ENCODE assay signal across 22 mouse cellular contexts in the genomic region with DNA sequence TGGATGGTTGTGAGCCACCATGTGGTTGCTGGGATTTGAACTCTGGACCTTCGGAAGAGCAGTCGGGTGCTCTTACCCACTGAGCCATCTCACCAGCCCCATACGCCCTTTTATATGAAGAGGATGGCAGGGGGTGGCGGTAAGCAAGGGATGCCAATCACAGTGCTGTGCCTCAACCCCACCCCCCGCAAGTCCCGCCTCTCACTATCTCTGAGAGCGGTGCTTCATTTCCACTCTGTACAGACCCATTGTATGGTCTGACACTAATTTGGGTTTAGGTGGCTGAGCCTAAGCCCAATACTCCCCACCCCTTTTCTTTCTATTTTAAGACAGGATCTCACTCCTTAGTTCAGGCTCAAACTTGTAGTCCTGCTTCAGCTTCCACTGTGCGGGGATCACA. TPM values are rescaled to one million over a fixed set of nuclear protein-coding genes. Genes with fewer than 3 reads are reported as not detected.
A peak's percentile ranks its signal among the peaks of the same experiment; 100 is the strongest.
DNase-seq lines count a peak whose midpoint lies in the region; ATAC-seq and TF ChIP-seq lines count a peak whose summit lies in the region.
"Had no signal": no experiment of that assay in that cellular context is flagged by ENCODE, and none has a peak within 500 bp of the region (broad histone marks: within the 10 kb centered on the region; RNA-seq: fewer than 3 reads in every experiment).

No protein-coding gene starts in this region.

- peak overlapping the region; percentile 33; the same call in 1 of the 2 replicates for H3K4me2 ChIP-seq in heart, embryonic 11.5 days
- H3K4me2 ChIP-seq in hindbrain, embryonic 16.5 days (ENCODE audit: low read length) = no peak overlapping the region
- H3K4me2 ChIP-seq in hindbrain, embryonic 11.5 days (replicated peaks; ENCODE audit: low read depth, low read length) = no peak overlapping the region
- no peak overlapping the region for H3K4me2 ChIP-seq in midbrain, embryonic 13.5 days (replicated peaks)
- H3K4me2 ChIP-seq in midbrain, embryonic 14.5 days (ENCODE audit: low read length) = no peak overlapping the region
- H3K4me2 ChIP-seq: intestine, embryonic 15.5 days; limb, embryonic 12.5 days had no signal

- H3K27me3 ChIP-seq in heart, embryonic 11.5 days (ENCODE audit: control insufficient read depth, insufficient read depth, low read length) = no peaks in the 10 kb centered on the region; the same call in 1 of the 2 replicates
- H3K27me3 ChIP-seq in hindbrain, embryonic 16.5 days (replicated peaks; ENCODE audit: control insufficient read depth, insufficient read depth, low read length) = no peaks in the 10 kb centered on the region
- H3K27me3 ChIP-seq in hindbrain, embryonic 11.5 days (ENCODE audit: control insufficient read depth, insufficient read depth, low read length) = no peaks in the 10 kb centered on the region
- H3K27me3 ChIP-seq in midbrain, embryonic 13.5 days = peaks cover 2% of the 10 kb centered on the region; the same call in 1 of the 2 replicates
- no peaks in the 10 kb centered on the region for H3K27me3 ChIP-seq in midbrain, embryonic 14.5 days (ENCODE audit: control insufficient read depth, insufficient read depth, low read length)
- H3K27me3 ChIP-seq: intestine, embryonic 15.5 days had no signal

- no peak overlapping the region for H3K4me3 ChIP-seq in heart, embryonic 11.5 days (ENCODE audit: low read depth, low read length)
- no peak overlapping the region for H3K4me3 ChIP-seq in hindbrain, embryonic 16.5 days (ENCODE audit: low read length)
- no peak overlapping the region for H3K4me3 ChIP-seq in hindbrain, embryonic 11.5 days (ENCODE audit: low read depth, low read length)
- no peak overlapping the region for H3K4me3 ChIP-seq in midbrain, embryonic 13.5 days (replicated peaks)
- no peak overlapping the region for H3K4me3 ChIP-seq in midbrain, embryonic 14.5 days (replicated peaks; ENCODE audit: low read depth, low read length)
- H3K4me3 ChIP-seq in layer of hippocampus, adult 2 months = no peak overlapping the region
- H3K4me3 ChIP-seq: intestine, embryonic 15.5 days; limb, embryonic 12.5 days had no signal

- no peak overlapping the region for H3K9ac ChIP-seq in heart, embryonic 11.5 days (ENCODE audit: low read depth, low read length)
- H3K9ac ChIP-seq in hindbrain, embryonic 16.5 days (ENCODE audit: low read depth, low read length) = no peak overlapping the region
- no peak overlapping the region for H3K9ac ChIP-seq in hindbrain, embryonic 11.5 days (ENCODE audit: low read depth, low read length)
- no peak overlapping the region for H3K9ac ChIP-seq in midbrain, embryonic 13.5 days (replicated peaks)
- H3K9ac ChIP-seq in midbrain, embryonic 14.5 days (replicated peaks; ENCODE audit: low read length) = no peak overlapping the region
- H3K9ac ChIP-seq: intestine, embryonic 15.5 days; limb, embryonic 12.5 days had no signal

- H3K9me3 ChIP-seq in heart, embryonic 11.5 days (replicated peaks; ENCODE audit: control insufficient read depth, low read length) = no peaks in the 10 kb centered on the region
- no peaks in the 10 kb centered on the region for H3K9me3 ChIP-seq in hindbrain, embryonic 16.5 days (ENCODE audit: control insufficient read depth, low read length)
- no peaks in the 10 kb centered on the region for H3K9me3 ChIP-seq in hindbrain, embryonic 11.5 days (ENCODE audit: control insufficient read depth, low read length)
- H3K9me3 ChIP-seq in midbrain, embryonic 13.5 days = no peaks in the 10 kb centered on the region
- no peaks in the 10 kb centered on the region for H3K9me3 ChIP-seq in midbrain, embryonic 14.5 days (ENCODE audit: control insufficient read depth, low read length)
- H3K9me3 ChIP-seq: intestine, embryonic 15.5 days; limb, embryonic 12.5 days had no signal

- 45% methylated on average over 8 of the region's 8 CpGs for WGBS in heart, embryonic 11.5 days (ENCODE audit: insufficient replicate concordance)
- WGBS in hindbrain, embryonic 16.5 days = 50% methylated on average over 8 of the region's 8 CpGs
- 54% methylated on average over 8 of the region's 8 CpGs for WGBS in hindbrain, embryonic 11.5 days
- 56% methylated on average over 8 of the region's 8 CpGs for WGBS in midbrain, embryonic 13.5 days
- 49% methylated on average over 8 of the region's 8 CpGs for WGBS in midbrain, embryonic 14.5 days

- H3K4me1 ChIP-seq in heart, embryonic 11.5 days (ENCODE audit: control insufficient read depth, insufficient read depth, low read length) = peaks cover 6% of the 10 kb centered on the region
- no peaks in the 10 kb centered on the region for H3K4me1 ChIP-seq in hindbrain, embryonic 16.5 days (ENCODE audit: control insufficient read depth, insufficient read depth, low read depth, low read length)
- no peaks in the 10 kb centered on the region for H3K4me1 ChIP-seq in hindbrain, embryonic 11.5 days (replicated peaks; ENCODE audit: control insufficient read depth, insufficient read depth, low read length)
- H3K4me1 ChIP-seq in midbrain, embryonic 13.5 days (replicated peaks) = no peaks in the 10 kb centered on the region; the same call in 1 of the 2 replicates
- no peaks in the 10 kb centered on the region for H3K4me1 ChIP-seq in midbrain, embryonic 14.5 days (ENCODE audit: control insufficient read depth, insufficient read depth, low read length)
- H3K4me1 ChIP-seq: intestine, embryonic 15.5 days had no signal

- no peak for DNase-seq in heart, postnatal 10 days
- no peak for DNase-seq in hindbrain, embryonic 11.5 days (ENCODE audit: low spot score)
- no peak for DNase-seq in midbrain, embryonic 14.5 days
- DNase-seq in layer of hippocampus, adult 2 months (ENCODE audit: low spot score in 2 of 2) = no peak
- DNase-seq: cerebellum, adult 9-10 months; lung, adult 18-20 months; thymus, adult 18-20 months had no signal

- TF ChIP-seq CTCF in layer of hippocampus, adult 2 months (conservative IDR thresholded peaks at IDR 0.05) = no peak

- no peaks in the 10 kb centered on the region for H3K36me3 ChIP-seq in heart, embryonic 11.5 days (ENCODE audit: control insufficient read depth, insufficient read depth, low read length)
- H3K36me3 ChIP-seq in hindbrain, embryonic 16.5 days (ENCODE audit: control insufficient read depth, insufficient read depth, low read length) = no peaks in the 10 kb centered on the region
- H3K36me3 ChIP-seq in hindbrain, embryonic 11.5 days (ENCODE audit: control insufficient read depth, insufficient read depth, low read length) = no peaks in the 10 kb centered on the region
- H3K36me3 ChIP-seq in midbrain, embryonic 13.5 days = no peaks in the 10 kb centered on the region
- H3K36me3 ChIP-seq in midbrain, embryonic 14.5 days (ENCODE audit: control insufficient read depth, insufficient read depth, low read length) = no peaks in the 10 kb centered on the region
- H3K36me3 ChIP-seq: intestine, embryonic 15.5 days; limb, embryonic 12.5 days had no signal

- no peak for ATAC-seq in heart, embryonic 11.5 days (replicated peaks; ENCODE audit: insufficient number of reproducible peaks, low FRiP score, low TSS enrichment)
- ATAC-seq in hindbrain, embryonic 16.5 days = peak; percentile 34; the same call in 1 of the 2 replicates
- ATAC-seq in hindbrain, embryonic 11.5 days (ENCODE audit: low FRiP score) = no peak
- peak; percentile 60; the same call in 1 of the 2 replicates for ATAC-seq in midbrain, embryonic 13.5 days
- no peak for ATAC-seq in midbrain, embryonic 14.5 days (ENCODE audit: low FRiP score, low TSS enrichment)
- ATAC-seq in megakaryocyte progenitor cell, adult 5-6 weeks (replicated peaks; ENCODE audit: poor library complexity) = peak; percentile 59
- ATAC-seq: forebrain, embryonic 16.5 days; intestine, embryonic 15.5 days; midbrain, embryonic 16.5 days had no signal

- H3K27ac ChIP-seq in heart, embryonic 11.5 days (ENCODE audit: low read depth, low read length) = no peak overlapping the region
- H3K27ac ChIP-seq in hindbrain, embryonic 16.5 days (ENCODE audit: low read depth, low read length) = no peak overlapping the region
- no peak overlapping the region for H3K27ac ChIP-seq in hindbrain, embryonic 11.5 days (ENCODE audit: low read depth, low read length)
- H3K27ac ChIP-seq in midbrain, embryonic 13.5 days = no peak overlapping the region
- no peak overlapping the region for H3K27ac ChIP-seq in midbrain, embryonic 14.5 days (replicated peaks; ENCODE audit: low read depth, low read length)
- H3K27ac ChIP-seq in layer of hippocampus, adult 2 months = no peak overlapping the region
- H3K27ac ChIP-seq: intestine, embryonic 15.5 days; kidney, postnatal 0 days; limb, embryonic 12.5 days had no signal

- intact Hi-C loops in heart, postnatal 10 days (cut with DNase I) = no loop called here

RNA-seq across cellular contexts. Expression of a gene that starts 0.5 kb away (rescaled TPM):
- 0.18 TPM in 1 of 2 replicates, not detected in the other for polyA plus RNA-seq in heart, embryonic 11.5 days (2014; fragmentation: Nextera tagmentation; extraction: Ambion mirVana)
- total RNA-seq in heart, postnatal 10 days (2021) = not detected
- polyA plus RNA-seq in hindbrain, embryonic 16.5 days (2015; fragmentation: Nextera tagmentation; extraction: Ambion mirVana) = 0.40 and 0.80 TPM in 2 replicates
- polyA plus RNA-seq in hindbrain, embryonic 11.5 days (2014; fragmentation: Nextera tagmentation; extraction: Ambion mirVana) = not detected in 2 replicates
- polyA plus RNA-seq in midbrain, embryonic 13.5 days (2015; fragmentation: Nextera tagmentation; extraction: Ambion mirVana) = 0.32 TPM in 1 of 2 replicates, not detected in the other
- 0.55 TPM in 1 of 2 replicates, not detected in the other for polyA plus RNA-seq in midbrain, embryonic 14.5 days (2014; fragmentation: Nextera tagmentation; extraction: Ambion mirVana)
- not detected in 2 replicates for total RNA-seq in megakaryocyte progenitor cell, adult 5-6 weeks (2015)
- total RNA-seq in megakaryocyte progenitor cell, adult 5-6 weeks (2017) = not detected in 2 replicates
- under 1 TPM in 1 of 2 experiments, not detected in 1; 0.31 TPM for total RNA-seq in layer of hippocampus, adult 2 months (2021)
- total RNA-seq: adrenal gland, adult 18-20 months; granulocyte monocyte progenitor cell, adult 5-6 weeks; left cerebral cortex, adult 18-20 months; MEL had no signal
- polyA plus RNA-seq: forebrain, embryonic 16.5 days; intestine, embryonic 15.5 days; kidney, postnatal 0 days; limb, embryonic 12.5 days; midbrain, embryonic 16.5 days had no signal

RNA-seq across cellular contexts. Expression of a gene that starts 3.3 kb away (rescaled TPM):
- polyA plus RNA-seq in heart, embryonic 11.5 days (2014; fragmentation: Nextera tagmentation; extraction: Ambion mirVana) = 6.6 and 8.6 TPM in 2 replicates
- 10 to 100 TPM in 1 of 2 experiments, 1 to 10 TPM in 1; 9.1 to 11.2 TPM for total RNA-seq in heart, postnatal 10 days (2021)
- 8.1 and 9.4 TPM in 2 replicates for polyA plus RNA-seq in hindbrain, embryonic 16.5 days (2015; fragmentation: Nextera tagmentation; extraction: Ambion mirVana)
- polyA plus RNA-seq in hindbrain, embryonic 11.5 days (2014; fragmentation: Nextera tagmentation; extraction: Ambion mirVana) = 5.8 and 6.7 TPM in 2 replicates
- polyA plus RNA-seq in midbrain, embryonic 13.5 days (2015; fragmentation: Nextera tagmentation; extraction: Ambion mirVana) = 6.8 and 9.5 TPM in 2 replicates
- polyA plus RNA-seq in midbrain, embryonic 14.5 days (2014; fragmentation: Nextera tagmentation; extraction: Ambion mirVana) = 6.0 TPM in 2 replicates
- total RNA-seq in megakaryocyte progenitor cell, adult 5-6 weeks (2015) = 1.6 and 7.1 TPM in 2 replicates
- 3.2 and 9.0 TPM in 2 replicates for total RNA-seq in megakaryocyte progenitor cell, adult 5-6 weeks (2017)
- total RNA-seq in layer of hippocampus, adult 2 months (2021) = 1 to 10 TPM; 7.9 to 8.5 TPM

RNA-seq across cellular contexts. Expression of a gene that starts 27.6 kb away (rescaled TPM):
- polyA plus RNA-seq in heart, embryonic 11.5 days (2014; fragmentation: Nextera tagmentation; extraction: Ambion mirVana) = 28.7 and 30.0 TPM in 2 replicates
- total RNA-seq in heart, postnatal 10 days (2021) = 10 to 100 TPM; 45.6 to 45.8 TPM
- polyA plus RNA-seq in hindbrain, embryonic 16.5 days (2015; fragmentation: Nextera tagmentation; extraction: Ambion mirVana) = 37.6 and 39.0 TPM in 2 replicates
- 20.5 and 22.1 TPM in 2 replicates for polyA plus RNA-seq in hindbrain, embryonic 11.5 days (2014; fragmentation: Nextera tagmentation; extraction: Ambion mirVana)
- polyA plus RNA-seq in midbrain, embryonic 13.5 days (2015; fragmentation: Nextera tagmentation; extraction: Ambion mirVana) = 25.1 and 29.3 TPM in 2 replicates
- polyA plus RNA-seq in midbrain, embryonic 14.5 days (2014; fragmentation: Nextera tagmentation; extraction: Ambion mirVana) = 24.7 and 26.1 TPM in 2 replicates
- 8.3 and 9.8 TPM in 2 replicates for total RNA-seq in megakaryocyte progenitor cell, adult 5-6 weeks (2015)
- 6.9 and 8.7 TPM in 2 replicates for total RNA-seq in megakaryocyte progenitor cell, adult 5-6 weeks (2017)
- total RNA-seq in layer of hippocampus, adult 2 months (2021) = 10 to 100 TPM; 62.6 to 66.0 TPM

RNA-seq across cellular contexts. Expression of a gene that starts 35.1 kb away (rescaled TPM):
- 1.6 and 2.1 TPM in 2 replicates for polyA plus RNA-seq in heart, embryonic 11.5 days (2014; fragmentation: Nextera tagmentation; extraction: Ambion mirVana)
- 10 to 100 TPM in 1 of 2 experiments, 1 to 10 TPM in 1; 8.3 to 12.6 TPM for total RNA-seq in heart, postnatal 10 days (2021)
- polyA plus RNA-seq in hindbrain, embryonic 16.5 days (2015; fragmentation: Nextera tagmentation; extraction: Ambion mirVana) = 2.3 and 2.7 TPM in 2 replicates
- polyA plus RNA-seq in hindbrain, embryonic 11.5 days (2014; fragmentation: Nextera tagmentation; extraction: Ambion mirVana) = 1.5 and 2.1 TPM in 2 replicates
- 2.3 and 2.4 TPM in 2 replicates for polyA plus RNA-seq in midbrain, embryonic 13.5 days (2015; fragmentation: Nextera tagmentation; extraction: Ambion mirVana)
- polyA plus RNA-seq in midbrain, embryonic 14.5 days (2014; fragmentation: Nextera tagmentation; extraction: Ambion mirVana) = 0.85 and 1.5 TPM in 2 replicates
- total RNA-seq in megakaryocyte progenitor cell, adult 5-6 weeks (2015) = 21.1 and 23.5 TPM in 2 replicates
- 31.8 and 32.5 TPM in 2 replicates for total RNA-seq in megakaryocyte progenitor cell, adult 5-6 weeks (2017)
- total RNA-seq in layer of hippocampus, adult 2 months (2021) = 10 to 100 TPM in 1 of 2 experiments, 1 to 10 TPM in 1; 8.7 to 12.1 TPM

RNA-seq across cellular contexts. Expression of a gene that starts 44.4 kb away (rescaled TPM):
- polyA plus RNA-seq in heart, embryonic 11.5 days (2014; fragmentation: Nextera tagmentation; extraction: Ambion mirVana) = 0.11 TPM in 1 of 2 replicates, not detected in the other
- total RNA-seq in heart, postnatal 10 days (2021) = not detected
- polyA plus RNA-seq in hindbrain, embryonic 16.5 days (2015; fragmentation: Nextera tagmentation; extraction: Ambion mirVana) = 20.1 and 24.3 TPM in 2 replicates
- polyA plus RNA-seq in hindbrain, embryonic 11.5 days (2014; fragmentation: Nextera tagmentation; extraction: Ambion mirVana) = 36.1 and 41.6 TPM in 2 replicates
- 44.6 and 55.0 TPM in 2 replicates for polyA plus RNA-seq in midbrain, embryonic 13.5 days (2015; fragmentation: Nextera tagmentation; extraction: Ambion mirVana)
- 34.1 and 44.9 TPM in 2 replicates for polyA plus RNA-seq in midbrain, embryonic 14.5 days (2014; fragmentation: Nextera tagmentation; extraction: Ambion mirVana)
- not detected in 2 replicates for total RNA-seq in megakaryocyte progenitor cell, adult 5-6 weeks (2015)
- not detected in 2 replicates for total RNA-seq in megakaryocyte progenitor cell, adult 5-6 weeks (2017)
- under 1 TPM in 1 of 2 experiments, not detected in 1; 0.36 TPM for total RNA-seq in layer of hippocampus, adult 2 months (2021)
- total RNA-seq: adrenal gland, adult 18-20 months; gastrocnemius, adult 18-20 months; granulocyte monocyte progenitor cell, adult 5-6 weeks; left cerebral cortex, adult 18-20 months; MEL had no signal
- polyA plus RNA-seq: cortical plate, adult 2 months; intestine, embryonic 15.5 days; kidney, postnatal 0 days; limb, embryonic 12.5 days had no signal

Comparison
In these comparisons a context has a peak if more than half of its experiments do, and no peak if none do; other contexts are left out.
1. ATAC-seq: peak in hindbrain, embryonic 16.5 days (single experiment), midbrain, embryonic 13.5 days (single experiment) and megakaryocyte progenitor cell, adult 5-6 weeks (single experiment); none in heart, embryonic 11.5 days (single experiment), hindbrain, embryonic 11.5 days (single experiment) and midbrain, embryonic 14.5 days (single experiment).